Mouse (Mus musculus) intestine, embryonic 15.5 days (tissue): ENCODE data around the gene Ino80e. TPM values are rescaled to one million over a fixed set of nuclear protein-coding genes. Genes with fewer than 3 reads are reported as not detected.

Experiments
- ATAC-seq: fragments of 200-750 bp; cut with Nextera tagmentation; 2 replicates; pipeline ENCODE4 v1.8.0; 2017; ENCODE audit warnings: moderate TSS enrichment, moderate library complexity
- H3K27ac ChIP-seq: fragments of 300-500 bp; sonication (generic); 2 replicates; pipeline ENCODE4 v1.5.1; 2015; ENCODE audit warnings: mild to moderate bottlenecking, inconsistent platforms
- H3K27me3 ChIP-seq: fragments of 300-500 bp; sonication (generic); replicated peaks from 2 replicates; pipeline ENCODE4 v1.6.1; 2015; ENCODE audit warnings: inconsistent platforms
- H3K36me3 ChIP-seq: fragments of 300-500 bp; sonication (generic); 2 replicates; pipeline ENCODE4 v1.6.1; 2015; ENCODE audit warnings: inconsistent platforms
- H3K4me1 ChIP-seq: fragments of 300-500 bp; sonication (generic); replicated peaks from 2 replicates; pipeline ENCODE4 v1.6.1; 2015; ENCODE audit warnings: inconsistent platforms
- H3K4me2 ChIP-seq: fragments of 300-500 bp; sonication (generic); replicated peaks from 2 replicates; pipeline ENCODE4 v1.6.1; 2015; ENCODE audit warnings: mild to moderate bottlenecking, inconsistent platforms
- H3K4me3 ChIP-seq: fragments of 300-500 bp; sonication (generic); replicated peaks from 2 replicates; pipeline ENCODE4 v1.5.1; 2015; ENCODE audit warnings: inconsistent platforms
- H3K9ac ChIP-seq: fragments of 300-500 bp; sonication (generic); 2 replicates; pipeline ENCODE4 v1.6.1; 2015; ENCODE audit warnings: inconsistent platforms
- H3K9me3 ChIP-seq: fragments of 300-500 bp; sonication (generic); 2 replicates; pipeline ENCODE4 v1.6.1; 2016; ENCODE audit warnings: inconsistent platforms
- WGBS: fragments of 180-500 bp; shearing (Covaris S2); methylation state at CpG from one replicate; pipeline ENCODE4 v1.1.7; 2015; 5-methylcytosine and 5-hydroxymethylcytosine counted together
- polyA plus RNA-seq: library from polyadenylated mRNA; unstranded; fragments of >200 nt; fragmentation: Nextera tagmentation; extraction: Ambion mirVana; gene quantifications from 2 replicates; pipeline ENCODE4 v1.2.1, GENCODE M21; 2015

Gene Ino80e
- polyA plus RNA-seq, 1 experiment from 2014 or later, result 65.9 TPM

- Histone ChIP-seq H3K36me3 (0 out of 2 replicates have a peak, but pooled peaks cover 2% of the 10 kb centered on the region), H3K9ac (no peak overlapping the region), H3K4me2 (no peak overlapping the region), H3K27ac (0 out of 2 replicates have a peak overlapping the region, but pooled peaks have one; percentile 13), H3K4me3 (no peak overlapping the region), H3K9me3 (no peaks in the 10 kb centered on the region), H3K27me3 (no peaks in the 10 kb centered on the region), H3K4me1 (peaks cover 28% of the 10 kb centered on the region)
- ATAC-seq, result no peak
These were observed 58.4 kb downstream of the Ino80e start for GRCm38 (mm10) chr7:126803751-126804150.

DNA sequence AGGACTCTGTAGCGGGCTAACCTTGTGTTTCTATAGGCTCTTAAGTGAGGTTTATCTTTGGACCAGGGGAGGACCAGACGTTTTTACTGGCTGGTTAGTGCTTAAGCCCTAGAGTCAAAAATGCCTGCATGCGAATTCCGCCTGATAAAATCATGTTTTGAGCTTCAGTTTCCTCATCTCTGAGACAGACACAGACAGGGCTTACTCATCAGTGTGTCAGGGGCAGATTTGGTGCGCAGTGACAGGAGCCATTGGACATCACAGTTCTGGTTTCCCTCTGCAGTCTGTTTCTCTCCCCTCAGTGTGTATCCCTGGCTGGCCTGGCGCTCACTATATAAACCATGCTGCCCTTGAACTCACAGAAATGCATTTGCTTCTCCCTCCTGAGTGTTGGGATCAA lies 59.0 kb downstream of the Ino80e start:
- Histone ChIP-seq H3K4me2 (no peak overlapping the region), H3K4me1 (peaks cover 22% of the 10 kb centered on the region), H3K9me3 (no peaks in the 10 kb centered on the region), H3K27ac (0 out of 2 replicates have a peak overlapping the region, but pooled peaks have one; percentile 13), H3K36me3 (0 out of 2 replicates have a peak, but pooled peaks cover 2% of the 10 kb centered on the region), H3K27me3 (no peaks in the 10 kb centered on the region), H3K4me3 (no peak overlapping the region), H3K9ac (no peak overlapping the region)
- no peak for ATAC-seq
- 67% methylated on average over 6 of the region's 6 CpGs for WGBS

DNA sequence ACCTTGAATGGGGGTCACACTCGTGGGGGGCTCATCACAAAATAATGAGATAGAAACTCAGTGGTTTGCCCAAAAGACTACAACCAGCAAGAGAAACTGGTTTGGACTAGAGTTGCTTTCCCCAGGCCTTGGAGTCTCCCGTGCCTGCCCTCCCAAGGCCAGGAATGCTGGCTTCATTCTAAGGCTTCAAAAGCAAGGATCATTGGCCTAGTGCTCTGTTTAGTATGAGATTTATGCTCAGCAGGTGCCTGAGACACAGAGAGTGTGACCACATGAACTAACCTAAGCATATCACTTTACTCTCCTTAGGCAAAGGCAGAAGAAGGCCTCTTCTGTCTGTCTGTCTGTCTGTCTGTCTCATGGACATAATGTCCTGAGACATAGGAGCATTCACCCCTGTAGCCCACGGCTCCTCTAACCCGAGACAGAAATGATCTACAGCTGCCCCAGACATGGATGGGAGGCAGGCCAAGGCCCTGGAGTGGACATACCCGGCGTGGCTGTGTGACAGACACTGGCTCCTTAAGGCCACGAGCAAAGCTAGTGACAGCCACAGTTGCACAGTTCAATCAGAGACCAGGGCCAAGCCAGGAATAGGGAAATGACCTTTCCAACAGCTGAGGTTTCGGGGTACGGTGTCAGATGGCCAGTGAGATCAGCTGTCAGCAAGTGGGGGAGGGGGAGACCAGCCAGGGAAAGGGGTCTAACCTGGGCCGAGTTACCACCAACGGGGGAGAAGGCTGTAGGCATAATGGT lies 59.9 kb downstream of the Ino80e start:
- Histone ChIP-seq H3K4me2 (no peak overlapping the region), H3K36me3 (0 out of 2 replicates have a peak, but pooled peaks cover 2% of the 10 kb centered on the region), H3K27ac (no peak overlapping the region), H3K9ac (no peak overlapping the region), H3K9me3 (no peaks in the 10 kb centered on the region), H3K4me3 (no peak overlapping the region), H3K27me3 (no peaks in the 10 kb centered on the region), H3K4me1 (peaks cover 19% of the 10 kb centered on the region)
- no peak for ATAC-seq
- 85% methylated on average over 11 of the region's 11 CpGs for WGBS

- Histone ChIP-seq H3K4me3 (no peak overlapping the region), H3K27me3 (no peaks in the 10 kb centered on the region), H3K36me3 (peaks cover 14% of the 10 kb centered on the region), H3K4me1 (peaks cover 31% of the 10 kb centered on the region), H3K9ac (no peak overlapping the region), H3K4me2 (no peak overlapping the region), H3K27ac (no peak overlapping the region), H3K9me3 (no peaks in the 10 kb centered on the region)
- no peak for ATAC-seq
- WGBS, result 93% methylated on average over 16 of the region's 16 CpGs
These were observed 61.1 kb downstream of the Ino80e start for GRCm38 (mm10) chr7:126801057-126801422.

Other genes with a start within 250 kb of the Ino80e start
- 53.4 and 111 TPM in 2 replicates for gene Nupr1, start 231.5 kb downstream of the Ino80e start, polyA plus RNA-seq
- 45.2 and 51.7 TPM in 2 replicates for gene Sgf29, start 213.1 kb downstream of the Ino80e start, polyA plus RNA-seq
- gene Sult1a1, start 185.9 kb downstream of the Ino80e start, polyA plus RNA-seq, result 5.5 and 6.1 TPM in 2 replicates
- gene Bola2, start 167.0 kb downstream of the Ino80e start, polyA plus RNA-seq, result 118 and 120 TPM in 2 replicates
- gene Slx1b, start 166.6 kb downstream of the Ino80e start, polyA plus RNA-seq, result 8.1 and 9.1 TPM in 2 replicates
- gene Coro1a, start 154.6 kb downstream of the Ino80e start, polyA plus RNA-seq, result 36.9 and 39.7 TPM in 2 replicates
- 109 and 112 TPM in 2 replicates for gene Mapk3, start 102.8 kb downstream of the Ino80e start, polyA plus RNA-seq
- 1.4 and 1.6 TPM in 2 replicates for gene Gdpd3, start 96.0 kb downstream of the Ino80e start, polyA plus RNA-seq
- 66.9 and 71.2 TPM in 2 replicates for gene Ypel3, start 85.4 kb downstream of the Ino80e start, polyA plus RNA-seq
- 0.34 and 0.43 TPM in 2 replicates for gene Tbx6, start 80.9 kb downstream of the Ino80e start, polyA plus RNA-seq
- 248 and 256 TPM in 2 replicates for gene Ppp4c, start 69.9 kb downstream of the Ino80e start, polyA plus RNA-seq
- 1.2 and 1.5 TPM in 2 replicates for gene Fam57b, start 64.7 kb downstream of the Ino80e start, polyA plus RNA-seq
- gene 4930451I11Rik, start 30.7 kb downstream of the Ino80e start, polyA plus RNA-seq, result not detected in 2 replicates
- 0.75 and 1.0 TPM in 2 replicates for gene Doc2a, start 15.0 kb downstream of the Ino80e start, polyA plus RNA-seq
- gene Hirip3, start 405 bp downstream of the Ino80e start, polyA plus RNA-seq, result 23.2 and 25.1 TPM in 2 replicates
- gene Taok2, start 22.3 kb upstream of the Ino80e start, polyA plus RNA-seq, result 30.8 and 31.9 TPM in 2 replicates
- 27.8 and 33.3 TPM in 2 replicates for gene Tmem219, start 60.5 kb upstream of the Ino80e start, polyA plus RNA-seq
- 13.6 and 13.9 TPM in 2 replicates for gene Kctd13, start 66.5 kb upstream of the Ino80e start, polyA plus RNA-seq
- 0.32 and 0.46 TPM in 2 replicates for gene Asphd1, start 87.2 kb upstream of the Ino80e start, polyA plus RNA-seq
- gene Sez6l2, start 88.2 kb upstream of the Ino80e start, polyA plus RNA-seq, result 2.4 and 2.9 TPM in 2 replicates
- gene Cdipt, start 113.5 kb upstream of the Ino80e start, polyA plus RNA-seq, result 123 and 136 TPM in 2 replicates
- 0.98 and 2.3 TPM in 2 replicates for gene Cdiptos, start 113.7 kb upstream of the Ino80e start, polyA plus RNA-seq
- 58.3 and 59.2 TPM in 2 replicates for gene Mvp, start 152.2 kb upstream of the Ino80e start, polyA plus RNA-seq
- 0.43 and 1.5 TPM in 2 replicates for gene Pagr1b, start 154.1 kb upstream of the Ino80e start, polyA plus RNA-seq
- 48.4 and 52.6 TPM in 2 replicates for gene Pagr1a, start 155.0 kb upstream of the Ino80e start, polyA plus RNA-seq
- 41.5 and 51.1 TPM in 2 replicates for gene Gm42742, start 158.7 kb upstream of the Ino80e start, polyA plus RNA-seq
- 4.3 and 5.0 TPM in 2 replicates for gene Prrt2, start 158.8 kb upstream of the Ino80e start, polyA plus RNA-seq
- 66.6 and 68.8 TPM in 2 replicates for gene Maz, start 164.7 kb upstream of the Ino80e start, polyA plus RNA-seq
- gene Kif22, start 180.1 kb upstream of the Ino80e start, polyA plus RNA-seq, result 101 and 107 TPM in 2 replicates
- 7.6 and 28.5 TPM in 2 replicates for gene Zg16, start 225.0 kb upstream of the Ino80e start, polyA plus RNA-seq
- gene AI467606, start 229.0 kb upstream of the Ino80e start, polyA plus RNA-seq, result 4.4 TPM in 2 replicates